Mouse (Mus musculus) ovary, postnatal 10 days (tissue): ENCODE results near the gene Ovca2.

ENCODE experiments used
- DNase-seq: peaks from one replicate; pipeline ENCODE4 v3.0.0; 2022; ENCODE audit warnings: low spot score

The Ovca2 gene

DNA sequence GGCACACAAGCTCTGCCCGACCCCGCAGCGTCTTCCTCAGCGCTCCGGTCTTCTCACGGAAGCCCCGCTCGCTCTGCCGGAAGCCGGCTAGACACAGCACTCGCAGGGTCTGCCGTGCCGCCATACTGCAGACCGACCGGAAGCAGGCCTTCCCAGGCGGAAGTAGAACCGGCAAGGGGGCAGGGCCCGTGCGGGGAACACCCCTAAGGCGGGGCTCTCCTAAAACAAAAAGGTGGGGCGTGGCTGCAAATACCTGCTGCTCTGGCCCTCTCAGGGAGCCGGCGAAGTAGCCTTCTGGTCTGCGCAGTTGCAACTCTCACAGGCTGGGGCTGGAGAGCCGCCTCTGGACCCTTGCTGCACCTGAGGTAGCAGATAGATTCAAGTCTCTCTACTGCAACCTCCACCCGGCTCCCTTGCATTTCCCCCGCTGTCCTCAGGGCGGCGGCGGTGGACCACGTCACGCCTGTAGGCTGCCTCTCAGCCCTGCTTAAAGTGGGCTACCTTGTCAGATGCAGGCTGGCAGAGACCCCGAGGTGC is at the start of gene Ovca2:
Gene Ovca2, minus strand, starts transcription at position 164 of the 537 bp plus-strand sequence.
- DNase-seq: peak; percentile 78

DNA sequence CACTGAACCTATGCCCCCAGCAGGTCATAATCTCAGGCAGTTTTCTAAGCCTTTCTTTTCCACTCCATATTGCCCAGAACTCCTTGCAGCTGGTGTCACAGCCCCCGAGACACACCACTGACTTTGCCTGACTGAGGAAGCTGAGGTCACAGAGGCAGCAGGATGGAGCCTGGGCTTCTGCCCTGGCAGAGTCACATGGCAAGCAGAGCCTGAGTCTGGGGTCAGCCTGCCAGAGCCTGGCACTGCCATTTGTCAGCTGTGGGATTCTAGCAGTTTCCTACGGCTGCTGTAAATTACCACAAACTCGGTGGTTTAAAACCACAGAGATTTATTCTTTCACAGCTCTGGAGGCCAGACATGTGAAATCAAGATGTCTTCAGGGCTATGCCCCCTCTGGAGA is 49.0 kb upstream of the Ovca2 start:
- no peak for DNase-seq

DNA sequence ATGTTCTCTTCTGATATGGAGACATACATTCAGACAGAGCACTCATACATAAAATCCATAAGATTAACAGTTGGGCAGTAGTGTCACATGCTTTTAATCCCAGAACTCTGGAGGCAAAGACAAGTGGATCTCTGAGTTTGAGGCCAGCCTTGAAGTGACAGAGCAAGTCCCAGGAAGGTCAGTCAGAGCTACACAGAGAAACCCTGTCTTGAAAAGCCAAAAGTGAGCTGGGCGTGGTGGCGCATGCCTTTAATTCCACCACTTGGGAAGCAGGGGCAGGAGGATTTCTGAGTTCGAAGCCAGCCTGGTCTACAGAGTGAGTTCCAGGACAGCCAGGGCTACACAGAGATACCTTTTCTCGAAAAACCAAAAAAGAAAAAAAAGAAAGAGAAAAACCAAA is 46.2 kb upstream of the Ovca2 start:
- no peak for DNase-seq

DNA sequence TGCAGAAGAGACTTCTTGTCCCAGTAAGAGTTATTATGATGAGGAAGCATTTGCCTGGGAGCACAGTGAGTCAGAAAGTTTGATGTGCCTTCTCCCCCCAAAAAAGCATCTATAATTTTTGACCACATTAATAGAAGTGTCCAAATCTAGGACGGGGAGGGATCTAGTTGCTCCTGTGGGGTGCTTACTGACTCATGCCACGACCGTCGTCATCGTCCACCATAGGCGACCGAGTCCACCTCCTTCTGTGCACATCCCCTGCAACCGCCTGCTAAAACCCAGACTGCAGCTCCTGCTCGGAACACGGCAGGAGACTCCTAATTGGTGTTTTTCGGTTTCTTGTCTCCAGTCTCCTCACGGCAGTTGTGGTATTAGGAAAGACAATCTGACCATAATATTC is 45.4 kb upstream of the Ovca2 start:
- no peak for DNase-seq

DNA sequence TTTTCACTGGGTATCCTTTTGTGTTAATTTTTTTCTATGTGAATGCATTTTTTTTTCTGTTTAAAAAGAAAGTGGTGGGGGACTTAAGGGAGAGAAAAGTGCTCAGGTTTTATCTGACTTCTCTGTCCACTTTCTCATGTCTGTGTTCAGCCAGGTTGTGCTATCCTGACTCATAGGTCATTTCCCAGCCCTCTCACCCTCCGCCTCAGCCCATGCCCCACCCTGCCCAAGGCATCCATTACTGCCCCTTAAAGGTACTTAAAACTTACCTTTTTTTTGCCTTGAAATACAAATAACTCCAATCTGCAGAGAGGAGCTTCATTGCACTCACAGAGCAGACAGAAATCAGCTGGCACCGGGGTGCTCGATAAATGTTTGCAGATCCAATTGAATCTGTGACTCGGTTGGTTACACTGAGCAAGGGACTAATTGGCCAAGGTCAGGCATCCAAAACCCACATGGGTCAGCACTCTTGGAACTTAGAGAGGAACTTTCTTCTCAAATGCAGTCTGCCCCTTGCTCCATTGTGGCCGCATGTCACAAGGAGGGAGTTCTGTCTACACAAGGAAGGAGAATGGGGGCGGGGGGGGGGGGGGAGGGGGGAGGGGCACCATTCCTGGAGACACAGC is 42.0 kb upstream of the Ovca2 start:
- DNase-seq: no peak

DNA sequence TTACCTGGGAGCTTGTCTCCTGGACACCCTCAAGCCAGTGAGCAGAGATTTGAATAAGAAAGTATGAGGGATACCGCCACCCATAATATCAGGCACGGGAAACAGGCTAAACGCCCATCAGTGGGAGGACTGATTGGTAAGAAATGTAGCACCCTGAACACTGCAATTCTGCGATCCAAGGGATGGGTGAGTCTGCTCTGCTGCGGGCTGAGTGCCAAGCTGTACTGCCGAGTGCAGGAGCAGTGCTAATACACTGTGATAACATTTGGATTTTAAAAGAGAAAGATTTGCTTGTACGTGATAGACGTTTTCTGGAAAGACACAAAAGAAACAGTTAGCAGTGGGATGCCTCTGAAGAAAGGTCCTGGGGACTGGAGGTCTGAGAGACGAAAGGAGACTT is 41.5 kb upstream of the Ovca2 start:
- no peak for DNase-seq

DNA sequence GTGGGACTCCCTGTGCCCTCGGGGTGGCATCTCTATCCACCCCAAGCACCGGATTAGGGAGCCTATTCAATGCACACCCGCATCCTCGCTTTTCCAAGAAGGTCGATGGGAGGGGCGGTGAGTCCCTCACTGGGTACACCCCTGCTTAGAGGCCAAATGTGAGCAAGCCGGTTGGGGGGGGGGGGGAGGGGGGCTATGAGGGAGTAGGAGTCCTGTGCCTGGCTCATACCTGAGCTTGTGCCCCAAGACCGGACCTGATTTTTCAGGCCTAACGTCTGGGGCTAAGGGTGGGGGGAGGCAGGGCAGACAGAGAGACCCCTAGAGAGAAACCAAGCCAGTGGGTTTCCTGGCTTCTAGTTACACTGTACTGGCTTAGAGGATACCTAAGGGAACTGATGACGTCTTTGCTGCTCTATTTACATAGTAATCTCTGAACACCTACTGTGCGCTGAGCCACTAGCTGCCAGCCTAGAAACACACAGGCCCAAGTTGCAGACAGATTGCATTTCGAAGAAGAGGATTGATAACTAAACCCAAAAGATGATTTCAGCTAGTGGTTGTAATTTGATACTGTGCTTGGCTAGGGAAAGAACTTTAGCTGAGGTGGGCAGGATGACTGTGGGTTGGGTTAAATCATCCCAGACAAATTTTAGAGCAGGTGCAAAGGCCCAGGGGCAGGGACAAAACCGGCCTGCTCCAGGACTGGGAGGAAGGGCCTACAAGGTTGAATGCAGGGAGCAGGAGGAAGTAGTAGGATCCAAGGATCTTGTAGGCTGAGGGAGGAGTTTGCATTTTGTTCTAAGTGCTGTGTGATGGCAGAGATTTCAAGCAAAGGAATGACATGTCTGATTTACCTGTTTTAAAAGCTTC is 35.7 kb upstream of the Ovca2 start:
- no peak for DNase-seq

DNA sequence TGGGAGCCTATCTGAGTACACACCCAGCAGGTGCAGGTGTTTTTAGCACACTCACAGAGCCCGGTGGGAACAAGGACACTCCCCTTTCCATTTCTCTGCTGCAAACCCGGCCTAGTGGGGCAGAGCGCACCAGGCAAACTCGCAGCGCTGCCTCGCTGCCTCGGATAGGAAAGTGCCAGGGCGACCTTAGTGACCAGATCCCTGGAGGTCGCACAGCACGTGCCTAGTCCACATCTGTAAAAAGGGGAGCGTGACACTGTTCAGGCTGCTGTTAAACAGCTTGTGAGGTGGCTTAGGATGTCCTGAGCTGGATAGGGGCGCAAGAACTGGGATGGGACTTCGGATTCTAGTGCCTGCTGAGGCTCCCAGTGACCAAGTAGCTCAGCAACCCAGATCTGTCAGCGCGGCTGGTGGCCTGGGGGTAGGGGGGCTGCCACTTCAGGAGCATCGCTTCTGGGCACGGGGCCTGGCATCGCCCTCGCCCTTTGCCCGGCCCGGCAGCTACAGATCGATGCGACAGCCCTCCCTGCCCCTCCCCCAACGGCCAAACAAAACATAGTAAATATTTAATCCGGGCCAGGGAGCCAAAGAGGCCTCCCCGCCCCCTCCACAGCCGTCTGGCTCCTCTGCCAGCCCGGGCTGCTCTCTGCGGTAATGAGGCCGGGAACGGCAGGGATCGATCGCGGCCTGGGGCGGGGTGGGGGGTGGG is 34.9 kb upstream of the Ovca2 start:
- DNase-seq: peak; percentile 23

DNA sequence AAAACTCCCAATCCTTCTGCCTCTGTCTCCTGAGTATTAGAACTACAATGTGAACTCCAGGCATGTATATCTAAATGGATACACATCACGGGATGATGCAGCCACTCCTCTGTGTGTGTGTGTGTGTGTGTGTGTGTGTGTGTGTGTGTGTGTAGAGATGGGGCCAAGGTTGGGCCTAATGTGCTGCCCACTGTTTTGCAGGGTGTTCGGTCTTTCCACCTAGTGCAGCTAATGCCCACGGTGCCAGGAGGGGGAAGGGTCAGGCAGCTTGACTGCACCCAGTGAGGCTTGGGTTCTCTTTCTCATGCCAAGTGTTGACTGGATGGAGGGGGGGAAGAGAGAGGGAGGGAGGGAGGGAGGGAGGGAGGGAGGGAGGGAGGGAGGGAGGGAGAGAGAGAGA is 34.2 kb upstream of the Ovca2 start:
- DNase-seq: no peak

DNA sequence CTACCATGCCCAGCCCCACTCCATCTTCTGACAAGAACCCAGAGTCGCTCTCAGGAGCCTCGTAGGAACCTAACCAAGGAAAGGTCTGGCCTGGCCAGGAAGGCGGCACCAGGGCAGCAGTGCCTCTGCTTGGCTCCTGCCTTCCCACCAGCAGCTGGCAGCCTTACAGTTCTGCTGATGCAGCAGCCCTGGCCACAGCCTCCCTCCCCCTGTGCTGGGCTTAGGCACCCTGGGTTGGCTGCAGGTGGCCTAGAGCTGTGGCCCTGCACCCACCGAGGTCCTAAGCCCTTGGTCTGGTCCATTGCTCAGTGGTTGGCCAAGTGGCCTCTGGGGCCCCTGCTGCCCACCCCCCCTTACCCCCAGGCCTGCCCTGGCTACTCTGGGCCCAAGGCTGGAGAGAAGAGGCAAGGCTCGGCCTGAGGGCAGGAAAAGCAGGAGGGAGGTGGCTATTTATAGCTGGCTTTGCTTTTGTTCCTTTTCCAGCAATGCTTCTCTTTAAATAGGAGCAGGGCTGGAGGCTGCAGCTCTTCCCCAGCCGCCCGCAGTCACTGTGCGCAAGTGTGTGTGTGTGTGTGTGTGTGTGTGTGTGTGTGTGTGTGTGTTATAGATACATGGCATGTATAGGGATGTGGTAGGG is 33.5 kb upstream of the Ovca2 start:
- no peak for DNase-seq

DNA sequence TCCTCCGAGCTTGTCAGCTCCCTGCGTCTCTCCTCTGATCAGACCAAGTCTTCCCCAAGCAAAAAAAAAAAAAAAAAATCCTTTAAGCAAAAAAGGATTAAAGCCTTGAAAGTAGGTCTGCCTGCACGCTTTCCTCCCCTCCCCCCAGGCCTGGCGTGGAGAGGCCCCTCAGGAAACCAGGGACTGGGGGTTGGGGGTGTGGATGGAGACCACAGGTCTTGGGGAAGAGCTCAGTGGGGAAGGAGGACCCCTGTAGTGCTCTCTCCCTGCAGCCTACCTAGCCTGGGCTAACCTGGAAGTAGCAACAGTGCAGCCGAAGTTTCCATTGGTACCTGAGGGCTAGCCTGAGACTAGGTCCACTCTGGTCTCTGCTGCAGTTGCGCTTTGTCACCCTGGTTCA is 32.1 kb upstream of the Ovca2 start:
- DNase-seq: no peak

DNA sequence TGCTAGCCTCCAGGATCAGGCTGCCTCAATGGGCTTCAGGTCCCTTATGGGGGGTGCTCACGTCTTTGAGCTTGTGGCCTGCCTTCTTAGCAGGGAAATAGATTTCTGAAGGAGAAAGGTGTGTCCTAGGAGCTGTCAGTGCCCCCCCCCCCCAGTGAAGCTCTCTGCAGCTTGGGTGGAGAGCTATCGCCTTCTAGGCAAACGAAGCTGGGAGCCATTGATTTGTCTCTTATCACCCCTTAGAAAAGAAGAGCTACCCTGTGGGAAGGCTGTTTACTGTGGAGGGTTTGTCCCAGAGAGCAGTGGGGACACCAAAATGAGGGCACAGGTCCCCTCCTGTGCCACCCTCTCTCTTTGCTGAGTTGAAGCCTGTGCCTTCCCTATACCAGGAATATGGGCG is 31.5 kb upstream of the Ovca2 start:
- DNase-seq: no peak

DNA sequence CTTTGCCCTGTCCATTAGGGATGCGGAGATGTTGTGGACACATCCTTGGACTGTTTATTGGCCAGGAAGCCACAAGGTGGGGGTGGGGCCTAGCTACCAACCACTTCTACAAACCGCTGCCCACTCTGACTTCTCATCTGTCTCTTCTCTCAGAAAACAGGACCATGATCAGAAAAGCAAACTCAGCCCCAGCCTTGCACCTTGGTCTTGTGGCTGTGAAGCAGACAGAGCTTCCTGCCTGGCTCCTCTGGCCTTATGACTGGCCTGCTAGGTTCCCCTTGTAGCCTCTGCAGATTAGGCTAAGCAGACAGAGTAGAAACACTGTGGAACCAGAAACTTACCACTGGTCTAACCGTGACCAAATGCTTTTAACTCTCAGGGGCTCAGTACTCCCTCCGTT is 30.7 kb upstream of the Ovca2 start:
- no peak for DNase-seq

DNA sequence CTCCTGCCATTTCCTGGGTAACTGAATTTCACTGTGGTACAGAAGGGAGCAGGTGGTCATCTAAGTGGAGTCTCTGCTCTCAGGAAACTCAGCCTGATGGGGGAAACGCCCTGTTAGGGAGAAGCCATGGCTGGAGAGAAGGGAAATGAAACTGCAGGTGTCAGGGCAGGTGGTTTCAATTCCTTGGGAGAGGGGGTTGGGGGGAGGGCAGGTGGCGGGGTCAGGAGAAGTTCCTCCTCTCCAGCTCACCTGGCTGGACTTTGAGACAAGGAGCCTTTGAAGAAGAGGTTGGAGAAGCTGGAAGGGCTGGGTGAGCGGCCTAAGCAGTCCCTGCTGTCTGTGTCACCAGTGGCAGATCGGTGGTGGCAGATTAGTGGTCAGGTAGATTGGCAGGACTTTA is 27.7 kb upstream of the Ovca2 start:
- no peak for DNase-seq

DNA sequence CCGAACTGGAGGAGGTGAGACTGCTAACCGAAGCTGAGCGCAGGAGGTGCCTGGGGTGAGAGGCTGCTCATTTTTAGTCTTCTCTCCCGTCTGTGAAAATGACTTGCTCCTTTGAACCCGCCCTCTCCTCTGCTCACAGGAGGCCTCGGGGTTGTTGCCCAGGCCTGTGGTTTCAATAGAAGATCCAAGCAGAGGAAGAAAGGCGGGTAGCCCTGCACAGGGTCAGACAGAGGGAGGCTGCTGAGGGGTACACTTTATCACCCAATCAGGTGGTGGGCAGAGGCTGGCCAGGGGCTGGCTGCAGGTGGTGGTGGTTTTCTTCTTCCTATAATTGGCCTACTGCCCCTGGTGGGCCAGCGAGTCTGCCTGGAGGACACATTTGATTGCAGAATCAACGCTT is 25.8 kb upstream of the Ovca2 start:
- no peak for DNase-seq

DNA sequence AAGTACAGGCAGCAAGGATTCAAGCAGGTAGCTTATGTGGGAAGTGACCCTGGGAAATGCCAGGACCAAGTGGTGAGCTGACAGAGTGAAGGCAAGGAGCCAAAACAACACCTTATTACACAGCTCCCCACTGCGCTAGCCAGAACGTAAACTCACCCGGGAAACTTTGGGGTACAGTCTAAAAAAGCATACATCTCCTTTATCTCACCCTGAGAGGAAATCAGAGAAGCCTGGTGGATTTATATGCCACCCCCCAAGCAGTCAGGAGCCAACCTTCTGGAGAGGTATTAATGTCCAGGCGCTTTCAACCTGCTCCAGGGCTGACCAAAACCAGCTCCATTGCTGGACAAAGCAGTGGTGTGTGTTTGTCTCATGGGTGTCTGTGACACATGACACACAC is 25.3 kb upstream of the Ovca2 start:
- no peak for DNase-seq

DNA sequence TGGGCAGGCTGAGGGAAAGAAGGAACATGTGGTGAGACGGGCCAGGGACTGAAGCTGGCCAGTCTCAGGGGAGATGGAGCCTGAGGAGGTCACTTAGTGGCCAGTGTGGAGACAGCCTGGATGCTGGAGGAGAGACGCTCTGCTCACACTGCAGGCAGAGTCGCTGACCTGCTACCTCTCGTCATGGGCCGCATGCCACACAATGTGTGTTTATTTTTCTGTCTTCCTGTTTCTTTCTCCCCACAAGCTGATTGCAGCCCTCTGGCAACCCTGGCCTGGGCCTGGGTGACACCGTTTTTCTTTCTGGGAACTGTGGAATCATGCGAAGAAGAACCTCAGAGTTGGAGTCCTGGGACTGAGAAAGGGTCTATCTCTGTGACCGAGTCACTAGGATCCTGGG is 23.1 kb upstream of the Ovca2 start:
- DNase-seq: no peak

DNA sequence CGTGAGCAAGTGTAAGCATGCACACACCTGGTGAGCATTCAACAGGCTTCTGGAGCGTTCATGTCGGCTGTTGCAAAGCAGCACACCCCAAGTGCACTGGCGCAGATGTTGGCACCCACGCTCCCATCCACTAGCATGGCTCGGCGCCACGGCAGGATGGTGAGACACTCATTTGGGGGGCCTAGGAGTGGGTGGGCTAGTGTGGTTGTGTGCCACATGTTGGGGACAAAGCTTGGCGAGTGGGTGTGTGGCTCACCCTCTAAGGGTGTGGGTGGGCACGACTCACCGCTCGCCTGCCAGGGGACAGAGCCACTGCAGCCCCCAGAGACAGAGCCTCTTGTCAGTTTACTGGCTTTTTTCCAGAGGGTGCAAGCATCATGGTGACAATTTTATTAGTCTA is 22.3 kb upstream of the Ovca2 start:
- DNase-seq: no peak

DNA sequence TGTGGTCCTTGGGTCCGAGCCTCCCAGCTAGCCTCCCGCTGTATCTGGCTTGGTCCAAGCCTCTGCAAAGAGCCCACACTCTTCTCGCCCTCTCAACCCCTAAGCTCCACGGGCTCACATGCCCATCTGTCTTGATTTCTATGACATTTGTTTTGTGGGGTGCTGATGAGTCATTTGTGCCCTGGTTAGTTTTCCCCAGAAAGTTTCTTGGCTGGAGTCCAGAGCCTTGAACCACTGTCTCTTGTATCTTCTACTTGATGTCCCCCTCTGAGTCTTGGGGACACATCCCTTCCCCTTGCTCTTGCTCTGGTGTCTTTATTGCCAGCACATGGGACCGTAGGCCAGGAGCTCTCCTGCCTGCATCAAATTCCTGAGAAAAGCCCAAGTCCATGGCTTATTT is 21.3 kb upstream of the Ovca2 start:
- DNase-seq: no peak

DNA sequence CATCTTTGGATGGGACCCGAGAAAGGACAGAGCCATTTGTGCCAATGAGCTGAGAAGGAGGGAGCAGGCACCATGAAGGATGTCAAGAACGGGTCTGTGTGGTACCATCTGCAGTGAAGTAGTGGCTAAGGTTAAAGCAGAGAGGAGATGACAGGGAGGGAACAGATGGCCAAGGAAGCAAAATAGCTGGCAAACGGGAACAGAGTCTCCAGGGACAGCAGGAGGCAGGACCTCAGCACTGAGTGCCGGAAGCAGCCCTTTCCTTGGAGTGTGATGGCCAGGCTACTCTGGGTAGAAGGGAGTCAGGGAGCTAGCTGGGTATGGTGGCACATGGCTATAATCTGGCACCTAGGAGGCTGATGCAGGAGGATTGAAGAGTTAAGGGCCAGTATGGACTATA is 20.2 kb upstream of the Ovca2 start:
- no peak for DNase-seq

DNA sequence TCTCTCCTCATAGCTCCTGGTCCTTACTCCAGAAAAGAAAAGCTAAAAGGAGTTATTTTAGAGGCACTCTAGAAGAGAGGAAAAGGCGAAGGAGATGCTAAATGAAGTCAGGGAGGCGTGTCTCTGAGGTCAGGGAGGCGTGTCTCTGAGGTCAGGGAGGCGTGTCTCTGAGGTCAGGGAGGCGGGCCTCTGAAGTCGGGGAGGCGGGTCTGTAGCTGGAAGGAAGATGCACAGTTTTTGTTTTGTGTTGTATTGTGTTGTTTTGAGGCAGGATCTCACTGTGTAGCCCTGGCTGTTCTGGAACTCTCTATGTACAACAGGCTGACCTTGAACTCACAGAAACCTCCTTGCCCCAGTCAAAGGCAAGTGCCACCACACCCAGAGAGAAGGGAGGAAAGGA is 19.3 kb upstream of the Ovca2 start:
- no peak for DNase-seq

DNA sequence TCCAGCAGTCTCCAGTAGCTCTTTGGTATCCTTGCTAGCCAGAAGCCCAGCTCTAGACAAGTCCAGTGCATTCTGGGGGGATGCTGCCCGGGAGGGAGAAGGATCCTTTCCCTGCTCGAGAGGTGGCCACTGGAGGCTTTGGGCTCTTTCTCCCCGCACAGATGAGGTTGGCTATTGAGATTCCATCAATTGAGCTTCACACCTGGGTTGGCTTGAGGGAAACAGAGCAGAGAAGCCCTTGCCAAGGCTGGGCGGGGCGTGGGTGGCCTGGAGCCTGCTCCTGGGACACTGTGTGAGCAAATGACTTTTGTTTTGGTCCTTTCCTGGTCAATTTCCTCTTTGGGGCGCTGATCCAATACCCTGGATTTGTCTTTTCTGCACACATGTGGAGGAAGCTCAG is 17.5 kb upstream of the Ovca2 start:
- no peak for DNase-seq
